Mouse (Mus musculus) megakaryocyte, embryonic 14.5 days (primary cell): Measurements from ENCODE around the gene Sbk3. TPM values are rescaled to one million over a fixed set of nuclear protein-coding genes. Genes with fewer than 3 reads are reported as not detected.

ENCODE experiments used
- H3K27me3 ChIP-seq: replicated peaks from 2 replicates; pipeline ENCODE3; 2012; ENCODE audit warnings: inconsistent platforms
- H3K36me3 ChIP-seq: replicated peaks from 2 replicates; pipeline ENCODE3; 2012; ENCODE audit warnings: low read length, inconsistent platforms, mixed read lengths
- H3K4me1 ChIP-seq: 2 replicates; pipeline ENCODE4 v1.6.1; 2012; ENCODE audit warnings: inconsistent platforms
- H3K4me3 ChIP-seq: replicated peaks from 2 replicates; pipeline ENCODE3; 2012; ENCODE audit warnings: moderate library complexity, mild to moderate bottlenecking, inconsistent platforms
- H3K9me3 ChIP-seq: 2 replicates; pipeline ENCODE4 v1.6.1; 2012; ENCODE audit warnings: inconsistent platforms
- FLI1 ChIP-seq: IDR thresholded peaks from 2 replicates; pipeline ENCODE4 v1.6.1; 2012; ENCODE audit warnings: low read length, inconsistent platforms, mixed read lengths
- GATA1 ChIP-seq: IDR thresholded peaks from 3 replicates; pipeline ENCODE4 v1.6.1; 2012; ENCODE audit warnings: mixed read lengths, low read length, inconsistent platforms, borderline replicate concordance
- polyA plus RNA-seq: library from polyadenylated mRNA; stranded (reverse); fragments of >175 nt; gene quantifications from 2 replicates; pipeline ENCODE4 v1.2.3, GENCODE M21; 2012; ENCODE audit warnings: low replicate concordance; ENCODE audit not compliant: insufficient read depth

Gene Sbk3
- polyA plus RNA-seq, 1 experiment: 0.06 TPM

DNA sequence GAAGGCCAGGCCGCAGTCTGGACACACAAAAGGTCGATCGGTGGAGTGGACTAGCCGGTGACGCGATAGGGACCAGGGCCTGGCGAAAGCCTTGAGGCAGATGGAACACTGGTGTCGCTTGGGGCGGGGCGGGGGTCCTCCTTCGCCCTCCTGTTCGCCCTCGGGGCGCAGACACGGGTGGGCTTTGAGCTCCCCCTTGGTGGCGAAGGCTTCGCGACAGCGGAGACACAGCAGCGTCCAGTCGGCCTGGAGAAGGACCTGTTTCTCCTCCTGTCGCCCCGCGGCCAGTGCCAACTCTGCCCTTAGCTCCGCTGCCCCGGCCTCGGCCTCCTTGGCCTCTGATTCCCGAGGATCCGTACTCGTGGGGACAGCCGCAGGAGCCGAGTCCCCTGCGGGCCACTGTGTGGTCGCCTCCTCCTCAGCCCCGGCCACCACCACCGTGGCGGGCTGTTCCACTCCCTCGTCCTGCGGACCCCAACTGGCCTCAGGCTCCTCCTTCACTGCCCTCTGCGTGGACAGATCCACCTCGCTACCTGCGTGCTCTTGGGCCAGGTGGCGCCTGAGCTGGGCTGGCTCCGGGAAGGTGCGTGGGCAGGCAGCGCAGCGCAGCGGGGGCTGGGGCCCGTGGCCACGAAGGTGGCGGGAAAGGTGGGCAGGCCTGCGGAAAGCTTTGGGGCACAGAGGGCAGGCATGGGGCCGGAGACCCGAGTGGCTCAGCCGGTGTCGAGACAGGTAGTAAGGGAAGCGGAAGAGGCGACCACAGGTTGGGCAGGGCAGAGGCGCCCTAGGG, 23.2 kb upstream of the Sbk3 start:
- Histone ChIP-seq H3K4me3 (peak overlapping the region; percentile 33), H3K36me3 (peaks cover 26% of the 10 kb centered on the region), H3K27me3 (peaks cover 5% of the 10 kb centered on the region), H3K9me3 (peaks cover 49% of the 10 kb centered on the region), H3K4me1 (peaks cover 22% of the 10 kb centered on the region)
- TF ChIP-seq GATA1: no peak
- no peak for TF ChIP-seq FLI1

DNA sequence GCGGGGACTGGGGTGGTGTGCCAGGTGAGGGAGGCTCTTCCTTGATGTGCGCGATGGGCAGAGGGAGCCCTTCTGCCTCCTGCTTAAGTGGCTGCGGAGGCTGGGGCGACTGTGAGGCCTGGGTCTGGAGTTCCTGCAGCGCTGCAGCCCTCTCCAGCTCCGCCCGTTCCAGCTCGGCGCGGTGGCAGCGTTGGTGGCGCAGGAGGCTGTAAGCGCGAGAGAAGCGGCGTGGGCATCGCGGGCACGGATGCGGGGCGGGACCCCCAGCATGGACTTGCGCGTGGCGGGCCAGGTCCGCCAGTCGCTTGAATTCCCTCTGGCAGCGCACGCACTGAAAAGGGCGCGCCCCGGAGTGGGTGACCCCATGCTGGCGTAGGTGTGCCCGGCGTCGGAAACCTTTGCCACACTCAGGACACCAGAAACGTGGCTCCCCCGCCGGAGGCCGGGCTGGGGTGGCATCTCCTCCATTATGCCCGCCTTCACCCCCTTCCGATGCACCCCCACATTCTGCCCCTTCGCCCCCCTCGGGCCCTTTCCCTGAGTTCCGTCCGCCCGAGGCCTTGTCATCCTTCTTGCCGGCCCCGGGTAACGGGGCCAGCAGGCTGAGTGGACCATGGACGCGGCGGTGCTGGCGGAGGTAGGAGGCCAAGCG, 22.5 kb upstream of the Sbk3 start:
- TF ChIP-seq FLI1: no peak
- TF ChIP-seq GATA1: no peak
- peak overlapping the region; percentile 4 for H3K4me3 ChIP-seq
- H3K27me3 ChIP-seq: peaks cover 5% of the 10 kb centered on the region
- H3K9me3 ChIP-seq: peaks cover 49% of the 10 kb centered on the region
- H3K36me3 ChIP-seq: peaks cover 26% of the 10 kb centered on the region
- peaks cover 22% of the 10 kb centered on the region for H3K4me1 ChIP-seq

DNA sequence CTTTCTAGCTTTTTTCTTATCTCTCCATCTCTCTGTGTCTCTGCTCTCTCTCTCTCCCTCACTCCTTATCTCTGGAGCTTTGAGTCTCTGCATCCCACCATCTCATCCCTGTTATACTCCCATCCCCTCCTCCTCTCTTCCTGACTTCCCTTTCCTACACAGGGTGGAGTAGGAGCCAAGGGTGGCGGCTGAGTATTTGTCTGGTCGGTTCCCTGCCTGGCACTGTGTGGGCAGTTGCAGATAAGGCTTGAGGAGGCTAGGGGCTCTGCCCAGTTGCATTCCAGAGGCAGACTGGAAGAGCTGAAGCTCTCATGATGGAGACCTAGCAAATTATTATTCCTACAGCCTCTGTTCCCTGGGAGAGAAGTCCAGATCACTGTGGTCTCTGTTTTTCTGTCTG, 17.3 kb upstream of the Sbk3 start:
- Histone ChIP-seq H3K4me1 (peaks cover 7% of the 10 kb centered on the region; the same call in 1 of the 2 replicates), H3K27me3 (peaks cover 28% of the 10 kb centered on the region), H3K4me3 (no peak overlapping the region), H3K36me3 (peaks cover 11% of the 10 kb centered on the region), H3K9me3 (peaks cover 33% of the 10 kb centered on the region)
- TF ChIP-seq FLI1 (no peak), GATA1 (no peak)

DNA sequence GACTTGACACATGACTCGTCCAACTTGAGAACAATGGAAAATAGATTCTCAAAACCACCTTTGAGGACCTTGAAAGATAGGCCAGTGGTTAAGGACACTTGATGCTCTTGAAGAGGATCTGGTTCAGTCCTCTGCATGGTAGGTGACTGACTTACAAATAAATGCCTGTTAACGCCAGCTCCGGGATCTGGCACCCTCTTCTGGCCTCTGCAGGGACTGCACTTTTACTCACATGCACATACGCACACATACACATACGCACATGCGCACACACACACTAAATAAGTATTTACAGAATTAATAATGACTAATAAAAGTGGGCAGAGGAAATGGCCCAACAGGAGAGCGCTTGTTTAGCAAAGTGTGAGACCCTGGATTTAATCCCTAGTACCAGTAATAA, 5.9 kb upstream of the Sbk3 start:
- Histone ChIP-seq H3K4me3 (no peak overlapping the region), H3K27me3 (peaks cover 30% of the 10 kb centered on the region), H3K36me3 (no peaks in the 10 kb centered on the region), H3K4me1 (peaks cover 11% of the 10 kb centered on the region), H3K9me3 (peaks cover 11% of the 10 kb centered on the region)
- TF ChIP-seq FLI1 (no peak), GATA1 (no peak)

DNA sequence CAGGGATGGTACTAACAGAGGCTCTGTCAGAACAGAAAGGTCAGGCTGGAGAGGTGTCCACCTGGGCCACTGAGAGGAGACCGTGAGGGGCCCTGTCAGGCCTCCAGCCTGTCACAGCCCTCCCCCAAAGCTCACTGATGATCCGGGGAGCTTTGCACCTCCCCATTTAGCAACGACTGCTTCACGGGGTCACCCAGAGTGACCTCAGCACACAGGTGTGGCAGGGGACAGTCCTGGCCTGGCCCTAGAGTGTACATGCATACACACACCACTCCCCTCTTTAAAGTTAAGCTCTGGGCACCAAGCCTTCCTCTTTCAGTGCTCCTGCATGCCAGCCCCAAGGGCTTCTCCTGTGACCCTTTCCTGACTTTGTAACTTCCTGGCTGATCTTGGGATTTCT, 4.5 kb upstream of the Sbk3 start:
- Histone ChIP-seq H3K36me3 (no peaks in the 10 kb centered on the region), H3K4me3 (no peak overlapping the region), H3K27me3 (peaks cover 36% of the 10 kb centered on the region), H3K9me3 (peaks cover 11% of the 10 kb centered on the region), H3K4me1 (peaks cover 24% of the 10 kb centered on the region)
- TF ChIP-seq FLI1 (no peak), GATA1 (no peak)

DNA sequence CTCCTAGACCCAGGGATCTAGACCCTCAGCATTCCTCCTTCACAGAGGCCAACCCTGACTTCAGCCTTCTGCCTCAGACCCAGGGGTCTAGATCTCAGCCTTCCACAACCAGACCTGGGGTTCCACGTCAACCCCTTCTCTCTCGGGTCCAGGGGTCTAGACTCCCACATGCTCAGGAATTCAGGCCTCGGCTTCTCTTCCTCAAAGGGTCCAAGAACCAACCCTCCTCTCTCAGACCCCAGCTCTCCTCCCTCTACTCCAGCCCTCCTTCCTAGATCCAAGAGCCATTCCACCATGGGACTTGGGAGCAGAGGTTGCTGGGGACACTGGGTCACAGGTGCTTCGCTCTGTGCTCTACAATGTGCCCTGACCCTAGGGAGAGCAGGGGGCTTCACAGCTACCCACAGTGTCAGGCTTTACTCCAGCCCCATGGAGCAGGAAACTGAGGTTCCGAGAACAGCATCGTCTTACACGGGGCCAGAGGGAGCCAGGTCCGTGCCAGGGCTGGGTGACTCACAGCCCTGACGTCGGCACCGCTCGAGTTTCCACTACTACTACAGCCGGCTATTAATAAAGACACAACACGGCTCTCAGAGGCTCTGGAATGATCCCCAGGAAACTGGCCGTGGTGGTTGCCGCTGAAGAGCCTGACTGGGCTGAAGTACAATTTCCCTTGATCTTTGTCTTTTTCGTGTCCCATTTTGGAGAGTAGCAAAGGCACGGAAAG, 1.5 kb upstream of the Sbk3 start:
- TF ChIP-seq GATA1 (no peak), FLI1 (no peak)
- H3K36me3 ChIP-seq: no peaks in the 10 kb centered on the region
- H3K27me3 ChIP-seq: peaks cover 45% of the 10 kb centered on the region
- H3K9me3 ChIP-seq: peaks cover 11% of the 10 kb centered on the region
- peaks cover 24% of the 10 kb centered on the region for H3K4me1 ChIP-seq
- no peak overlapping the region for H3K4me3 ChIP-seq

DNA sequence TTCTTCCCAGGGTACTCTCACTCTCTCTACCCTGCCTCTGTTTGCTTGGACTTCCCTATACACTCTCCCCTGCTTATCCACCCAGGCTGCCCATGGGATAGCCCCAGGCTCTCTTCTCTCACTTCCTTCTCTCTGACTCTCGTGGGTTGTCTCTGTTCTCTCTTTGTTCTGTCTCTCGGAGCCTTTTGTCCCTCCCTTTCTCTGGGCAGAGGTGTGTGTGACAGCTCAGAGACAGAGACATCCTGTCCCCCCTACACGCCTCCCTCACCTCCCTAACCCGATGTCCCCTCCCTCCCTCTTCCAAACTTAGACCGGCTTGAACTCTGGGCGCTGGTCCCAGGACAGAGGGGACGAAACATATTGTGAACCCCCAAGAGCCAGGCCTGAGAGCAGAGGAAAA, 742 bp upstream of the Sbk3 start:
- peaks cover 24% of the 10 kb centered on the region for H3K4me1 ChIP-seq
- no peak for TF ChIP-seq FLI1
- TF ChIP-seq GATA1: no peak
- H3K4me3 ChIP-seq: no peak overlapping the region
- peaks cover 51% of the 10 kb centered on the region for H3K27me3 ChIP-seq
- H3K36me3 ChIP-seq: no peaks in the 10 kb centered on the region
- peaks cover 4% of the 10 kb centered on the region for H3K9me3 ChIP-seq

DNA sequence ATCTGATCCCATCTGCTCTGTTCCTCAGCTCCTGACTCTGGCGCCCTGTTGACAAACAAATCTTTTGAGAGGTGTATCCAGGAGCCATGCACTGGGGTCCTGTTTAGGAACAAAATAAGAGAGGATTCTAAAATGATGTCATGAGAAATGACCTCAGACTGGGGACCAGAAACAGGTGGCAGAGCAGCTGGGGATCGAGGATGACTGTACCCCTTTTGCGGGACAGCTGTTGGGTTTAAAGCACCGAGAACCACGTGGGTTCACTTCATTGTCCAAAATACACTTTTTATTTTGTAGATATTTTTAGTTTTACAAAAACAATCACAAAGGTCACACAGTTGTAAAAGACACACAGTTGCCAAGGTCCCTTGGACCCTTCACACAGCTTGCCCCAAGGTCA, 6.0 kb downstream of the Sbk3 start:
- Histone ChIP-seq H3K4me3 (no peak overlapping the region), H3K36me3 (no peaks in the 10 kb centered on the region), H3K4me1 (peaks cover 12% of the 10 kb centered on the region), H3K27me3 (peaks cover 34% of the 10 kb centered on the region), H3K9me3 (no peaks in the 10 kb centered on the region)
- TF ChIP-seq GATA1 (no peak), FLI1 (no peak)

DNA sequence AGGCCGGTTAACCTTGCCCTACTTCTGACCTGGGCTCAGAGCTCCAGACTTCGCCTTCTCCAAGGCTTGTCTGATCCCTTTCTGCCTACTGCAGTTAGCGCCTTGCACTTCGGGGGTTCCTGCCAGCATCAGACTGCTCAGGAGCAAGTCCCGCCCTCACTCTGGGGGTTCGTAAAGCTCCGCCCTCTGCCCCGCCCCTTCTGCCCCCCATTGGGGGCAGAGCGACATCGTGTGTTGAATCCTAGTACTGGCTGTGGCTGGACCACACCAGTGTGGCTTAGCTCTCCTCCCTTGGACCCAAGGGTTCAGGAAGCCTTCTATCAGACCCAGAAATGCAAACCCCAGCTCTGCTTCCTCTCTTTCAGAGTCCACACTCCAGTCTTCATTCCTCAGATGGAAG, 6.7 kb downstream of the Sbk3 start, which contains the start of gene Sbk2:
Gene Sbk2, minus strand, starts transcription at position 135 of the 400 bp plus-strand sequence.
- Histone ChIP-seq H3K27me3 (peaks cover 27% of the 10 kb centered on the region), H3K9me3 (no peaks in the 10 kb centered on the region), H3K4me3 (peak within 1 kb of the TSS; percentile 89)

More for the DNA sequence above, 6.7 kb downstream of the Sbk3 start, which contains the start of gene Sbk2:
- TF ChIP-seq GATA1: no peak
- TF ChIP-seq FLI1: no peak
- Histone ChIP-seq H3K36me3 (no peaks in the 10 kb centered on the region), H3K4me1 (peaks cover 16% of the 10 kb centered on the region)
